Mouse (Mus musculus) forebrain, embryonic 16.5 days (tissue): ENCODE measurements around the gene Minpp1. TPM values are rescaled to one million over a fixed set of nuclear protein-coding genes. Genes with fewer than 3 reads are reported as not detected.

Experiments used
- ATAC-seq: fragments of 200-750 bp; cut with Nextera tagmentation; 2 replicates; pipeline ENCODE4 v1.8.0; 2017; ENCODE audit warnings: mild to moderate bottlenecking, moderate library complexity
- H3K27ac ChIP-seq: fragments of 300-500 bp; sonication (generic); 2 replicates; pipeline ENCODE4 v1.5.1; 2014; ENCODE audit warnings: low read length, control low read depth
- H3K27me3 ChIP-seq: fragments of 300-500 bp; sonication (generic); replicated peaks from 2 replicates; pipeline ENCODE4 v1.6.1; 2014; ENCODE audit warnings: low read length; ENCODE audit not compliant: control insufficient read depth, insufficient read depth
- H3K36me3 ChIP-seq: fragments of 300-500 bp; sonication (generic); 2 replicates; pipeline ENCODE4 v1.6.1; 2014; ENCODE audit not compliant: control insufficient read depth, insufficient read depth
- H3K4me1 ChIP-seq: fragments of 300-500 bp; sonication (generic); replicated peaks from 2 replicates; pipeline ENCODE4 v1.6.1; 2014; ENCODE audit warnings: low read length; ENCODE audit not compliant: control insufficient read depth, insufficient read depth
- H3K4me2 ChIP-seq: fragments of 300-500 bp; sonication (generic); 2 replicates; pipeline ENCODE4 v1.6.1; 2014; ENCODE audit warnings: mild to moderate bottlenecking, low read length, control low read depth
- H3K4me3 ChIP-seq: fragments of 300-500 bp; sonication (generic); replicated peaks from 2 replicates; pipeline ENCODE4 v1.5.1; 2014; ENCODE audit warnings: mild to moderate bottlenecking, low read length, control low read depth
- H3K9ac ChIP-seq: fragments of 300-500 bp; sonication (generic); replicated peaks from 2 replicates; pipeline ENCODE4 v1.6.1; 2014; ENCODE audit warnings: low read depth, low read length, control low read depth
- H3K9me3 ChIP-seq: fragments of 300-500 bp; sonication (generic); 2 replicates; pipeline ENCODE4 v1.6.1; 2016; ENCODE audit warnings: low read length; ENCODE audit not compliant: control insufficient read depth
- WGBS: fragments of 180-500 bp; shearing (Covaris S2); extraction: QIAGEN DNeasy Blood & Tissue Kit; methylation state at CpG from one replicate; pipeline ENCODE4 v1.1.7; 2014; 5-methylcytosine and 5-hydroxymethylcytosine counted together
- polyA plus RNA-seq: library from polyadenylated mRNA; unstranded; fragments of >200 nt; fragmentation: Nextera tagmentation; extraction: Ambion mirVana; gene quantifications from 2 replicates; pipeline ENCODE4 v1.2.1, GENCODE M21; 2015

Gene Minpp1
- polyA plus RNA-seq, 1 experiment from 2014 or later: 49.5 TPM

GRCm38 (mm10) chr19:32552106-32552505, 66.5 kb downstream of the Minpp1 start:
- no peaks in the 10 kb centered on the region for H3K36me3 ChIP-seq
- peaks cover 9% of the 10 kb centered on the region for H3K4me1 ChIP-seq
- H3K4me3 ChIP-seq: no peak overlapping the region
- no peak for ATAC-seq
- no peaks in the 10 kb centered on the region for H3K27me3 ChIP-seq
- H3K27ac ChIP-seq: no peak overlapping the region
- no peak overlapping the region for H3K4me2 ChIP-seq
- H3K9me3 ChIP-seq: no peaks in the 10 kb centered on the region
- WGBS: 51% methylated on average over 1 of the region's 1 CpGs
- no peak overlapping the region for H3K9ac ChIP-seq

- ATAC-seq: no peak
- 81% methylated on average over 3 of the region's 3 CpGs for WGBS
Measured at GRCm38 (mm10) chr19:32553310-32553709, 67.7 kb downstream of the Minpp1 start.

GRCm38 (mm10) chr19:32555257-32555656, 69.7 kb downstream of the Minpp1 start:
- Histone ChIP-seq H3K9ac (no peak overlapping the region), H3K4me3 (no peak overlapping the region), H3K27ac (no peak overlapping the region; the same call in 1 of the 2 replicates), H3K36me3 (no peaks in the 10 kb centered on the region), H3K4me2 (no peak overlapping the region), H3K9me3 (no peaks in the 10 kb centered on the region), H3K27me3 (no peaks in the 10 kb centered on the region), H3K4me1 (peaks cover 9% of the 10 kb centered on the region)
- peak; percentile 87 for ATAC-seq
- 5% methylated on average over 3 of the region's 3 CpGs for WGBS

More at GRCm38 (mm10) chr19:32553310-32553709, 67.7 kb downstream of the Minpp1 start:
- H3K9me3 ChIP-seq: no peaks in the 10 kb centered on the region
- H3K27ac ChIP-seq: no peak overlapping the region
- no peaks in the 10 kb centered on the region for H3K36me3 ChIP-seq
- no peaks in the 10 kb centered on the region for H3K27me3 ChIP-seq
- H3K4me1 ChIP-seq: peaks cover 9% of the 10 kb centered on the region
- H3K4me2 ChIP-seq: no peak overlapping the region
- H3K9ac ChIP-seq: no peak overlapping the region
- no peak overlapping the region for H3K4me3 ChIP-seq

Other genes starting within 250 kb of the Minpp1 start
- gene Sgms1, start 96.1 kb upstream of the Minpp1 start, polyA plus RNA-seq: 14.0 and 16.3 TPM in 2 replicates
- 54.2 and 66.8 TPM in 2 replicates for gene Rpl9-ps6, start 19.2 kb upstream of the Minpp1 start, polyA plus RNA-seq
- gene Papss2, start 110.0 kb downstream of the Minpp1 start, polyA plus RNA-seq: 0.51 and 1.4 TPM in 2 replicates